Mouse (Mus musculus) heart, adult 2 months (tissue): Measurements from ENCODE around the gene Cacna1e. TPM values are rescaled to one million over a fixed set of nuclear protein-coding genes. Genes with fewer than 3 reads are reported as not detected.

Experiments
- DNase-seq, 2 experiments: peaks; one replicate each; pipeline ENCODE4 v3.0.0; 2021
- H3K27ac ChIP-seq: fragments of 200-600 bp; 2 replicates; pipeline ENCODE4 v1.8.1; 2022
- H3K27me3 ChIP-seq: fragments of 200-500 bp; 2 replicates; pipeline ENCODE4 v1.6.1; 2012; ENCODE audit warnings: mild to moderate bottlenecking, low read length, inconsistent platforms, mixed read lengths; ENCODE audit not compliant: control insufficient read depth, insufficient read depth
- H3K36me3 ChIP-seq: fragments of 200-500 bp; 2 replicates; pipeline ENCODE4 v1.6.1; 2012; ENCODE audit warnings: low read length, inconsistent platforms; ENCODE audit not compliant: control insufficient read depth, insufficient read depth
- H3K4me1 ChIP-seq: fragments of 200-500 bp; 2 replicates; pipeline ENCODE4 v1.6.1; 2011; ENCODE audit warnings: low read length; ENCODE audit not compliant: control insufficient read depth, insufficient read depth
- H3K4me3 ChIP-seq: fragments of 200-600 bp; 2 replicates; pipeline ENCODE4 v1.8.1; 2022
- H3K79me2 ChIP-seq: fragments of 200-500 bp; replicated peaks from 2 replicates; pipeline ENCODE4 v1.6.1; 2012; ENCODE audit warnings: mild to moderate bottlenecking, inconsistent platforms, low read length, moderate library complexity, mixed read lengths; ENCODE audit not compliant: control insufficient read depth, insufficient read depth
- H3K9ac ChIP-seq: fragments of 200-500 bp; 2 replicates; pipeline ENCODE4 v1.6.1; 2012; ENCODE audit warnings: low read depth, mild to moderate bottlenecking, control low read depth, inconsistent platforms, low read length, mixed read lengths
- CTCF ChIP-seq: fragments of 200-600 bp; IDR thresholded peaks from 2 replicates; pipeline ENCODE4 v1.8.1; 2022; ENCODE audit warnings: antibody characterized with exemption, mild to moderate bottlenecking, moderate library complexity
- EP300 ChIP-seq: fragments of 200-500 bp; IDR thresholded peaks from 2 replicates; pipeline ENCODE4 v1.6.1; 2011; ENCODE audit warnings: low read depth, low read length, control low read depth; ENCODE audit not compliant: insufficient read depth
- POLR2A ChIP-seq: fragments of 200-500 bp; IDR thresholded peaks from 2 replicates; pipeline ENCODE4 v1.6.1; 2011; ENCODE audit warnings: mild to moderate bottlenecking, low read depth, low read length, control low read depth; ENCODE audit not compliant: insufficient read depth
- WGBS: fragments of 180-500 bp; shearing (Covaris S2); methylation state at CpG from one replicate; pipeline ENCODE4 v1.1.7; 2018; 5-methylcytosine and 5-hydroxymethylcytosine counted together
- intact Hi-C: fragments of 180-260 bp; cut with DNase I; formaldehyde crosslinking; loops from one replicate; pipeline ENCODE4 v1.15.1; 2025
- polyA plus RNA-seq: library from polyadenylated mRNA; depleted of rRNA; stranded (reverse); fragments of >200 nt; gene quantifications from 2 replicates; pipeline ENCODE4 v1.2.3, GENCODE M21; 2012
- total RNA-seq, 2 experiments: library from RNA; stranded (reverse); gene quantifications; 2 replicates each; pipeline ENCODE4 v1.2.3; 2021

Cacna1e gene
- total and polyA plus RNA-seq, 3 experiments = 0.08 to 0.14 (median 0.09) TPM

DNA sequence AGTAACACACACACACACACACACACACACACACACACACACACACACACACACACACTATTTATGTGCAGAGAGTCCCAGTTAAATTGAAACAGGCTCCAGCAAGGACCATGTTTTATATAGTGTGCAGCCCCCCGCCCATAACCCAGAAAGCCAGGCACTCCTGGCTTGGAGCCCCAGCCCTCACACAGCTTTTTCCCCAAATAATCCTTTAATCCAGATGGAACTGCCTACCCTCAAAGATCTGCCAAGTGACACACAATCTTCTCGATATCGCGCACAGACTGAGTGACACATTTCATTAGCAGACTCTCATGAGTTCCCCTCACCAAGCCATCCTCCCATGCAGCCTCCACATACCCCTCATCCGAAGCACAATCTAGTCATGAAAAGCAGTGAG lies 4.2 kb upstream of the Cacna1e start:
- DNase-seq = no peak
- H3K27ac ChIP-seq = no peak overlapping the region
- intact Hi-C loops = loop anchor here (10.0 kb wide), 1 partner anchor 116 kb away; no protein-coding TSS in a partner anchor
- peaks cover 4% of the 10 kb centered on the region for H3K27me3 ChIP-seq
- 81% methylated on average over 5 of the region's 5 CpGs for WGBS
- H3K4me3 ChIP-seq = no peak overlapping the region
- no peaks in the 10 kb centered on the region for H3K4me1 ChIP-seq
- H3K36me3 ChIP-seq = no peaks in the 10 kb centered on the region
- no peak overlapping the region for H3K9ac ChIP-seq
- TF ChIP-seq POLR2A (no peak), EP300 (no peak), CTCF (no peak)
- H3K79me2 ChIP-seq = no peaks in the 10 kb centered on the region

DNA sequence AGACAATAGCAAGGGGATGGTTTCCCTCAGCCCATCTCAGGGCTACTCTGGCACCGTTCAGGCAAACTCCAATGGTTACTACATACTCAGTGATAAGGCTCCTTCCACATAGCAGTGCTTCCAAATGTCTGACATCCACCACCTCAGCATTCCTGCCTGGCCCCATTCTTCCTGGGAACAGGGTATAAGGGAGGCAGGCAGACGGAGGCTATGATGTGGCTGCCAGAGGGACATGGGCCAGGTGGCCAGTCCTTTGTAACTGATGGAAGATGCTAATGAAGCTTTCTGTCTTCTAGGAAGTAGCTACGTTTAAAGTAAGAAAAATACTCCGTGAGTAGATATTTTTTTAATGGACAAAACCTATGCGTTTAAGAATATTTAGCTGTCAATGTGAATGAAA lies 3.7 kb upstream of the Cacna1e start:
- Histone ChIP-seq H3K79me2 (no peaks in the 10 kb centered on the region), H3K4me1 (no peaks in the 10 kb centered on the region), H3K27ac (no peak overlapping the region), H3K4me3 (no peak overlapping the region), H3K9ac (no peak overlapping the region), H3K27me3 (peaks cover 4% of the 10 kb centered on the region), H3K36me3 (no peaks in the 10 kb centered on the region)
- no peak for DNase-seq
- intact Hi-C loops = loop anchor here (10.0 kb wide), 1 partner anchor 117 kb away; no protein-coding TSS in a partner anchor
- 60% methylated on average over 5 of the region's 5 CpGs for WGBS
- TF ChIP-seq CTCF = no peak
- TF ChIP-seq POLR2A = no peak
- no peak for TF ChIP-seq EP300

DNA sequence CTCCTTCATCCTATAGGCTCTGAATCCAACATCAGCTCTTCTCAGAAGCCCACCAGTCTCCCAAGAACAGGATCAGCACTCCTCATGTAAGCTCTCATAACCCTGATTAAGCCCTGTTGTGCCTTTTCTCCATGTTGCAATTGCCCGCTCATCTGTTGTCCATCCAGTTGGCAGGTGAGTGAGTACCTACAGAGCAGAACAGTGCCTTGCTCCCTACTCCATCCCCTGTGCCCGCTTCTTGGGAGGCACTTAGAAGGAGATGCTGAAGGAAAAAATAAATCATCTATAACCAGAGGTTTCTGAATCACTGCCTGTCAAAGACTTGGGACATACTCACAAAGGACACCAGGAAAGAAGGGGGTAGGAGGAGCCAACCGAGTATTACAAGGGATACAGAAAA lies 3.2 kb upstream of the Cacna1e start:
- WGBS = 81% methylated on average over 3 of the region's 3 CpGs
- H3K27me3 ChIP-seq = peaks cover 4% of the 10 kb centered on the region
- DNase-seq = no peak

DNA sequence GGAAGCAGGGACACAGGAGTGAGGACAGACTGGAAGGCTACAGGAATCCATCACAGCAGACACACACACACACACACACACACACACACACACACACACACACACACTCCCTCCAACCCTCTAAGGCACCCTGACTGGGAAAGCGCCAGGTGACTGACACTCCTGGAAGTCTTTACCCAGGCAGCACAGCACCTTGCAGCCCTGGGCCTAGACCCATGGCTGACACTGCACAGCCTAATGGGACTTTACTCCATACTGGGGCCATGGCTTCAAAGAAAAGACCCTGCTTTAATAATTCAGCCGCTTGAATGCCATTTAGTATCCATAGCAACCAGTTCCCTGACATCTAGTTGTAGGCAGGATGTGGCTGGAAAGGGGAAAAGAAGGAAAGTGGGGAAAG lies 2.3 kb upstream of the Cacna1e start:
- intact Hi-C loops = loop anchor here (10.0 kb wide), 1 partner anchor 118 kb away; no protein-coding TSS in a partner anchor
- TF ChIP-seq CTCF (no peak), EP300 (no peak), POLR2A (no peak)
- no peaks in the 10 kb centered on the region for H3K79me2 ChIP-seq
- peaks cover 4% of the 10 kb centered on the region for H3K27me3 ChIP-seq
- no peak overlapping the region for H3K4me3 ChIP-seq
- 61% methylated on average over 2 of the region's 2 CpGs for WGBS
- no peak overlapping the region for H3K27ac ChIP-seq
- H3K4me1 ChIP-seq = no peaks in the 10 kb centered on the region
- no peak for DNase-seq
- no peaks in the 10 kb centered on the region for H3K36me3 ChIP-seq
- no peak overlapping the region for H3K9ac ChIP-seq

More for the DNA sequence above, 3.2 kb upstream of the Cacna1e start:
- Histone ChIP-seq H3K9ac (no peak overlapping the region), H3K79me2 (no peaks in the 10 kb centered on the region), H3K4me3 (no peak overlapping the region), H3K27ac (no peak overlapping the region), H3K36me3 (no peaks in the 10 kb centered on the region), H3K4me1 (no peaks in the 10 kb centered on the region)
- intact Hi-C loops = loop anchor here (10.0 kb wide), 1 partner anchor 117 kb away; no protein-coding TSS in a partner anchor
- TF ChIP-seq CTCF (no peak), POLR2A (no peak), EP300 (no peak)

DNA sequence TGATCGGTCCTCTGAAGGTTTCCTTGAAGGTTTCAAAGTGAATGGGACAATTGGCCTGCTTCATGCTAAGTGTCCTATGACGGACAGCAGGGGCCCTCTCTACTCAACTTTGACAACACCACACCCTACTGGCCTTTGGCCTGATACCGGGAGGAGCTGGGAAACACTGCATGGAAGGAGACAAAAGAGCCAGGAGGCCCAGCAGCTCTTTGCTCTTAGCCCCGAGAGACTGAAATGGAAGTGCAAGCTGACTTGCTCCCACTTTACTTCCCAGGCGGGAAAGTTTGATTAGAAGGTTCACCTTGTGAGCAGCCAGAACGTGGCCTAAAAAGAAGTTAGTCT lies 877 bp upstream of the Cacna1e start:
- Histone ChIP-seq H3K36me3 (no peaks in the 10 kb centered on the region), H3K27ac (no peak overlapping the region), H3K9ac (no peak overlapping the region), H3K79me2 (no peaks in the 10 kb centered on the region), H3K4me3 (no peak overlapping the region), H3K4me1 (no peaks in the 10 kb centered on the region), H3K27me3 (peaks cover 4% of the 10 kb centered on the region)
- 52% methylated on average over 6 of the region's 6 CpGs for WGBS
- DNase-seq = no peak
- no peak for TF ChIP-seq CTCF
- TF ChIP-seq POLR2A = no peak
- no peak for TF ChIP-seq EP300
- intact Hi-C loops = loop anchor here (10.0 kb wide), 1 partner anchor 120 kb away; no protein-coding TSS in a partner anchor

DNA sequence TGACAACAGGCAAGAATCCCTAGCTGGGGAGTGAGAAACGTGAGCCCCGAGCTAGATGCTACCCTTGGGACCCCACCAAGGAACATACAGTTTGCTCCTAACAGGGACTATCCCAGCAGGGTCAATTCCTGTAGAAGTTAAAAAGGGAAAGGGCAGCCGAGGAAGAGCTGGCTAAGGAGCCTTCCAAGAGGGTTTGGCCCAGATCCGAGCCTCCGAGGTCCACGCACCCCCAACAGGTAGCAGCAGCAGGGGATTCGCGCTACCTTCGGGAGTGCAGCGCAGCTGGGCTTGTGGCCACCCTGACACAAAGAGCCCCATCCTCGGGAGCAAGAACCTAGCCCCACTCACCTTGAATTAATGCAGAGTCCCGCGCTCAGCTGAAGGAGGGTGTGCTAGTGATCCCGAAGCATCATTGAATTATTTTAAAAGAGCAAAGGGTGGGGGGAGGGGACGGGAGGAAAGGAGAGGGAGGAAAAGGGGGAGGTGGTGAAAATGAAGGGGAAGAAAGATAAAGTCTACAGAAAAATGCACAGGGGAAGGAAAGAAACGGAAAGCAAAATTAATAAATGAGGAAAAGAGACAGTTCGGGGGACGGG lies 607 bp downstream of the Cacna1e start:
- H3K4me1 ChIP-seq = no peaks in the 10 kb centered on the region
- peaks cover 4% of the 10 kb centered on the region for H3K27me3 ChIP-seq
- no peaks in the 10 kb centered on the region for H3K79me2 ChIP-seq
- no peak overlapping the region for H3K27ac ChIP-seq
- H3K4me3 ChIP-seq = peak overlapping the region; percentile 18; the same call in 1 of the 2 replicates
- no peak overlapping the region for H3K9ac ChIP-seq
- 5% methylated on average over 18 of the region's 18 CpGs for WGBS
- DNase-seq = no peak
- TF ChIP-seq CTCF (no peak), POLR2A (no peak), EP300 (no peak)
- intact Hi-C loops = loop anchor here (10.0 kb wide), 1 partner anchor 121 kb away; no protein-coding TSS in a partner anchor
- no peaks in the 10 kb centered on the region for H3K36me3 ChIP-seq
